ENCODE assay signal across 9 mouse cellular contexts in genomic region chr4:148293319-148293718, GRCm38 (mm10). TPM values are rescaled to one million over a fixed set of nuclear protein-coding genes. Genes with fewer than 3 reads are reported as not detected.
DNase-seq lines count a peak whose midpoint lies in the region; ATAC-seq and TF ChIP-seq lines count a peak whose summit lies in the region.
"Had no signal": no experiment of that assay in that cellular context is flagged by ENCODE, and none has a peak within 500 bp of the region (broad histone marks: within the 10 kb centered on the region; RNA-seq: fewer than 3 reads in every experiment).

No protein-coding gene starts in this region.

- H3K9me3 ChIP-seq in forebrain, embryonic 11.5 days (ENCODE audit: control insufficient read depth, low read length): no peaks in the 10 kb centered on the region
- no peaks in the 10 kb centered on the region for H3K9me3 ChIP-seq in forebrain, postnatal 0 days (ENCODE audit: low read length)
- H3K9me3 ChIP-seq: heart, embryonic 15.5 days had no signal

- no peak overlapping the region for H3K27ac ChIP-seq in forebrain, embryonic 11.5 days (ENCODE audit: low read depth, low read length)
- H3K27ac ChIP-seq in forebrain, postnatal 0 days (ENCODE audit: low read depth, low read length): no peak overlapping the region
- H3K27ac ChIP-seq: heart, embryonic 15.5 days had no signal

- H3K4me3 ChIP-seq in forebrain, embryonic 11.5 days (ENCODE audit: low read depth, low read length): no peak overlapping the region
- H3K4me3 ChIP-seq in forebrain, postnatal 0 days (ENCODE audit: low read depth, low read length): no peak overlapping the region
- H3K4me3 ChIP-seq: heart, embryonic 15.5 days had no signal

- DNase-seq in forebrain, embryonic 11.5 days (ENCODE audit: low spot score): peak; percentile 84
- no peak for DNase-seq in forebrain, postnatal 0 days
- peak; percentile 39 for DNase-seq in right cerebral cortex, postnatal 4 days
- no peak for DNase-seq in right cerebral cortex, postnatal 10 days (ENCODE audit: low spot score in 2 of 2)
- DNase-seq in hindlimb bud, embryonic 11.5 days (ENCODE audit: extremely low spot score, low read depth, low spot score): peak; percentile 30
- DNase-seq in retina, postnatal 1 day: peak; percentile 81
- DNase-seq in frontal cortex, adult 2 months (ENCODE audit: extremely low spot score in 1 of 2, low spot score in 1 of 2): no peak
- DNase-seq in spleen, postnatal 4 days (ENCODE audit: low spot score in 2 of 2): no peak

- WGBS in forebrain, embryonic 11.5 days: 20% methylated on average over 5 of the region's 5 CpGs
- 31% methylated on average over 5 of the region's 5 CpGs for whole genome bisulfite sequencing in forebrain, postnatal 0 days

- no peak for ATAC-seq in forebrain, embryonic 11.5 days (replicated peaks; ENCODE audit: low FRiP score)
- no peak for ATAC-seq in forebrain, postnatal 0 days

- no peak for TF ChIP-seq CTCF in forebrain, postnatal 0 days (IDR thresholded peaks at IDR 0.05; ENCODE audit: low read depth)

- H3K9ac ChIP-seq in forebrain, embryonic 11.5 days (ENCODE audit: low read length): no peak overlapping the region
- H3K9ac ChIP-seq in forebrain, postnatal 0 days: no peak overlapping the region
- H3K9ac ChIP-seq: heart, embryonic 15.5 days had no signal

- H3K4me2 ChIP-seq in forebrain, embryonic 11.5 days (ENCODE audit: low read depth, low read length, severe bottlenecking): no peak overlapping the region
- no peak overlapping the region for H3K4me2 ChIP-seq in forebrain, postnatal 0 days (ENCODE audit: low read depth)
- H3K4me2 ChIP-seq: heart, embryonic 15.5 days had no signal

- H3K4me1 ChIP-seq in forebrain, embryonic 11.5 days (replicated peaks; ENCODE audit: control insufficient read depth, insufficient read depth, low read length): peaks cover 10% of the 10 kb centered on the region
- H3K4me1 ChIP-seq in forebrain, postnatal 0 days (ENCODE audit: insufficient read depth): peaks cover 17% of the 10 kb centered on the region
- H3K4me1 ChIP-seq: heart, embryonic 15.5 days had no signal

- H3K27me3 ChIP-seq in forebrain, embryonic 11.5 days (ENCODE audit: control insufficient read depth, insufficient read depth, low read length): no peaks in the 10 kb centered on the region; the same call in 1 of the 2 replicates
- no peaks in the 10 kb centered on the region for H3K27me3 ChIP-seq in forebrain, postnatal 0 days (ENCODE audit: insufficient read depth, low read length)

- no peaks in the 10 kb centered on the region for H3K36me3 ChIP-seq in forebrain, embryonic 11.5 days (ENCODE audit: control insufficient read depth, insufficient read depth, low read length)
- no peaks in the 10 kb centered on the region for H3K36me3 ChIP-seq in forebrain, postnatal 0 days (ENCODE audit: insufficient read depth)
- H3K36me3 ChIP-seq: heart, embryonic 15.5 days had no signal

RNA-seq across cellular contexts. Expression of gene Disp3, which starts 5.6 kb away (rescaled TPM):
- 2.3 and 3.0 TPM in 2 replicates for polyA plus RNA-seq in forebrain, embryonic 11.5 days (2014; fragmentation: Nextera tagmentation; extraction: Ambion mirVana)
- 13.2 and 17.3 TPM in 2 replicates for total RNA-seq in forebrain, postnatal 0 days (2014; rRNA removed)
- polyA plus RNA-seq in forebrain, postnatal 0 days (2015; fragmentation: Nextera tagmentation; extraction: Ambion mirVana): 4.1 and 6.1 TPM in 2 replicates
- 24.0 and 27.9 TPM in 2 replicates for polyA plus RNA-seq in frontal cortex, adult 2 months (2012; rRNA removed)
- polyA plus RNA-seq: heart, embryonic 15.5 days had no signal

Comparison
In these comparisons a context has a peak if more than half of its experiments do, and no peak if none do; other contexts are left out.
1. DNase-seq: peak in forebrain, embryonic 11.5 days (single experiment), right cerebral cortex, postnatal 4 days (single experiment), hindlimb bud, embryonic 11.5 days (single experiment) and retina, postnatal 1 day (single experiment); none in forebrain, postnatal 0 days (single experiment), right cerebral cortex, postnatal 10 days (0 of 2), frontal cortex, adult 2 months (0 of 2) and spleen, postnatal 4 days (0 of 2).